In genomic region chr8:111644286-111645051, GRCm38 (mm10) we compare ENCODE assay signal across 8 mouse cellular contexts. TPM values are rescaled to one million over a fixed set of nuclear protein-coding genes. Genes with fewer than 3 reads are reported as not detected.
DNase-seq lines count a peak whose midpoint lies in the region; ATAC-seq and TF ChIP-seq lines count a peak whose summit lies in the region.
"Not testable (repeated sequence)": the region's sequence is repeated elsewhere in the genome, so short reads cannot be mapped to it uniquely, and the experiment has no call there.

No protein-coding gene starts in this region.

- H3K4me1 ChIP-seq in embryonic facial prominence, embryonic 13.5 days: peaks cover 24% of the 10 kb centered on the region
- H3K4me1 ChIP-seq in heart, embryonic 14.5 days (ENCODE audit: control insufficient read depth in 2 of 2, insufficient read depth in 2 of 2, low read length in 2 of 2): peaks cover 5 to 13% of the 10 kb centered on the region in 2 experiments; a peak in 3 of 4 replicates
- H3K4me1 ChIP-seq in liver, embryonic 14.5 days (replicated peaks; ENCODE audit: control insufficient read depth in 2 of 2, insufficient read depth in 2 of 2, low read length in 1 of 2): peaks cover 13 to 18% of the 10 kb centered on the region in 2 experiments
- H3K4me1 ChIP-seq in midbrain, embryonic 13.5 days (replicated peaks): peaks cover 11% of the 10 kb centered on the region

- peak; percentile 26 for DNase-seq in 3134 (ENCODE audit: extremely low read depth, insufficient read length, low spot score)
- DNase-seq in kidney, adult 8-10 months: peak; percentile 53 to 63
- peak; percentile 50 to 77 (median 51) for DNase-seq in liver, embryonic 14.5 days (ENCODE audit: low read depth in 3 of 3, low spot score in 3 of 3)
- DNase-seq in splenic B cell, adult 2 months (ENCODE audit: low read depth, low spot score): peak; percentile 86

- not testable (repeated sequence) for H3K27me3 ChIP-seq in embryonic facial prominence, embryonic 13.5 days; heart, embryonic 14.5 days (ENCODE audit: control insufficient read depth, insufficient read depth, low read length); liver, embryonic 14.5 days (ENCODE audit: control insufficient read depth, insufficient read depth, low read length); midbrain, embryonic 13.5 days; splenic B cell, adult 2 months (ENCODE audit: control insufficient read depth, insufficient read depth, low read length, poor library complexity, severe bottlenecking)

- H3K9ac ChIP-seq in embryonic facial prominence, embryonic 13.5 days: peak overlapping the region; percentile 90; the same call in 1 of the 2 replicates
- peak overlapping the region; percentile 90 for H3K9ac ChIP-seq in heart, embryonic 14.5 days (ENCODE audit: low read length)
- H3K9ac ChIP-seq in liver, embryonic 14.5 days (replicated peaks): peak overlapping the region; percentile 83
- peak overlapping the region; percentile 87 for H3K9ac ChIP-seq in midbrain, embryonic 13.5 days (replicated peaks)

- peak overlapping the region; percentile 96; the same call in 1 of the 2 replicates for H3K27ac ChIP-seq in embryonic facial prominence, embryonic 13.5 days
- peak overlapping the region; percentile 54 to 93 for H3K27ac ChIP-seq in heart, embryonic 14.5 days (replicated peaks in 1 of 2; ENCODE audit: control insufficient read depth in 1 of 2, insufficient read depth in 1 of 2, low read depth in 2 of 2, low read length in 2 of 2)
- H3K27ac ChIP-seq in liver, embryonic 14.5 days: peak overlapping the region; percentile 66
- peak overlapping the region; percentile 94 for H3K27ac ChIP-seq in midbrain, embryonic 13.5 days

- H3K4me2 ChIP-seq in embryonic facial prominence, embryonic 13.5 days: peak overlapping the region; percentile 67
- H3K4me2 ChIP-seq in heart, embryonic 14.5 days (ENCODE audit: low read length): peak overlapping the region; percentile 73
- peak overlapping the region; percentile 97 for H3K4me2 ChIP-seq in liver, embryonic 14.5 days (ENCODE audit: low read depth)
- peak overlapping the region; percentile 65 for H3K4me2 ChIP-seq in midbrain, embryonic 13.5 days (replicated peaks)

- TF ChIP-seq EP300 in liver, embryonic 14.5 days (IDR thresholded peaks at IDR 0.05; ENCODE audit: low read depth): peak; percentile 59

- H3K9me3 ChIP-seq in embryonic facial prominence, embryonic 13.5 days; heart, embryonic 14.5 days (ENCODE audit: control insufficient read depth, low read length); liver, embryonic 14.5 days (ENCODE audit: control insufficient read depth, low read length); midbrain, embryonic 13.5 days: not testable (repeated sequence)

- TF ChIP-seq CTCF in liver, embryonic 14.5 days (IDR thresholded peaks at IDR 0.05; ENCODE audit: low read depth): not testable (repeated sequence)

- H3K4me3 ChIP-seq in embryonic facial prominence, embryonic 13.5 days: peak overlapping the region; percentile 82
- peak overlapping the region; percentile 69 to 92 for H3K4me3 ChIP-seq in heart, embryonic 14.5 days (ENCODE audit: control insufficient read depth in 1 of 2, insufficient read depth in 1 of 2, low read depth in 1 of 2, low read length in 2 of 2)
- peak overlapping the region; percentile 69 to 89 for H3K4me3 ChIP-seq in liver, embryonic 14.5 days (ENCODE audit: insufficient read depth in 1 of 2, low read depth in 2 of 2, low read length in 2 of 2)
- H3K4me3 ChIP-seq in midbrain, embryonic 13.5 days (replicated peaks): peak overlapping the region; percentile 72

- 64% methylated on average over 12 of the region's 12 CpGs for WGBS in embryonic facial prominence, embryonic 13.5 days
- WGBS in heart, embryonic 14.5 days: 60% methylated on average over 12 of the region's 12 CpGs
- WGBS in liver, embryonic 14.5 days (ENCODE audit: insufficient replicate concordance): 16% methylated on average over 12 of the region's 12 CpGs
- WGBS in midbrain, embryonic 13.5 days: 69% methylated on average over 12 of the region's 12 CpGs

- peak; percentile 58 for ATAC-seq in activated CD4-positive, CD25-positive, alpha-beta regulatory T cell, adult 4 months
- not testable (repeated sequence) for ATAC-seq in embryonic facial prominence, embryonic 13.5 days (ENCODE audit: insufficient number of reproducible peaks, insufficient read depth, low FRiP score, low TSS enrichment, low read depth); heart, embryonic 14.5 days (ENCODE audit: insufficient number of reproducible peaks, insufficient read depth, low FRiP score, low read depth); liver, embryonic 14.5 days (ENCODE audit: insufficient read depth); midbrain, embryonic 13.5 days

- H3K36me3 ChIP-seq in embryonic facial prominence, embryonic 13.5 days; heart, embryonic 14.5 days (ENCODE audit: control insufficient read depth, insufficient read depth, low read length); liver, embryonic 14.5 days (replicated peaks; ENCODE audit: control insufficient read depth, insufficient read depth, low read depth); midbrain, embryonic 13.5 days; splenic B cell, adult 2 months (ENCODE audit: control insufficient read depth, insufficient read depth, low read length, poor library complexity, severe bottlenecking): not testable (repeated sequence)

RNA-seq across cellular contexts. Expression of gene Zfp1, which starts 1.3 kb away (rescaled TPM):
- polyA plus RNA-seq in activated CD4-positive, CD25-positive, alpha-beta regulatory T cell, adult 4 months (2017; shearing (Covaris generic)): 10 to 100 TPM; 28.1 to 33.1 TPM
- 29.6 and 30.2 TPM in 2 replicates for polyA plus RNA-seq in embryonic facial prominence, embryonic 13.5 days (2015; fragmentation: Nextera tagmentation; extraction: Ambion mirVana)
- 14.6 and 17.5 TPM in 2 replicates for polyA plus RNA-seq in heart, embryonic 14.5 days (2014; fragmentation: Nextera tagmentation; extraction: Ambion mirVana)
- 2.7 and 3.9 TPM in 2 replicates for polyA plus RNA-seq in liver, embryonic 14.5 days (2012; rRNA removed)
- polyA plus RNA-seq in liver, embryonic 14.5 days (2014; fragmentation: Nextera tagmentation; extraction: Ambion mirVana): 4.0 and 4.4 TPM in 2 replicates
- 28.8 and 29.2 TPM in 2 replicates for polyA plus RNA-seq in midbrain, embryonic 13.5 days (2015; fragmentation: Nextera tagmentation; extraction: Ambion mirVana)

RNA-seq across cellular contexts. Expression of gene Ldhd, which starts 14.3 kb away (rescaled TPM):
- 1 to 10 TPM in 1 of 2 experiments, under 1 TPM in 1; 0.18 to 1.2 TPM for polyA plus RNA-seq in activated CD4-positive, CD25-positive, alpha-beta regulatory T cell, adult 4 months (2017; shearing (Covaris generic))
- polyA plus RNA-seq in embryonic facial prominence, embryonic 13.5 days (2015; fragmentation: Nextera tagmentation; extraction: Ambion mirVana): 0.41 and 0.44 TPM in 2 replicates
- 0.74 and 0.85 TPM in 2 replicates for polyA plus RNA-seq in heart, embryonic 14.5 days (2014; fragmentation: Nextera tagmentation; extraction: Ambion mirVana)
- 0.10 and 0.13 TPM in 2 replicates for polyA plus RNA-seq in liver, embryonic 14.5 days (2012; rRNA removed)
- 0.09 TPM in 1 of 2 replicates, not detected in the other for polyA plus RNA-seq in liver, embryonic 14.5 days (2014; fragmentation: Nextera tagmentation; extraction: Ambion mirVana)
- 0.39 and 0.50 TPM in 2 replicates for polyA plus RNA-seq in midbrain, embryonic 13.5 days (2015; fragmentation: Nextera tagmentation; extraction: Ambion mirVana)

RNA-seq across cellular contexts. Expression of gene Ctrb1, which starts 46.3 kb away (rescaled TPM):
- not detected for polyA plus RNA-seq in activated CD4-positive, CD25-positive, alpha-beta regulatory T cell, adult 4 months (2017; shearing (Covaris generic))
- 1.2 TPM in 1 of 2 replicates, not detected in the other for polyA plus RNA-seq in embryonic facial prominence, embryonic 13.5 days (2015; fragmentation: Nextera tagmentation; extraction: Ambion mirVana)
- polyA plus RNA-seq in heart, embryonic 14.5 days (2014; fragmentation: Nextera tagmentation; extraction: Ambion mirVana): not detected in 2 replicates
- 2.5 and 2.9 TPM in 2 replicates for polyA plus RNA-seq in liver, embryonic 14.5 days (2012; rRNA removed)
- 1.5 TPM in 1 of 2 replicates, not detected in the other for polyA plus RNA-seq in liver, embryonic 14.5 days (2014; fragmentation: Nextera tagmentation; extraction: Ambion mirVana)
- polyA plus RNA-seq in midbrain, embryonic 13.5 days (2015; fragmentation: Nextera tagmentation; extraction: Ambion mirVana): 1.6 and 2.2 TPM in 2 replicates

Comparison
In these comparisons a context has a peak if more than half of its experiments do, and no peak if none do; other contexts are left out.
1. DNase-seq: peak in every context shown above with its lines; median percentile 86 in splenic B cell, adult 2 months; 58 in kidney, adult 8-10 months; 51 in liver, embryonic 14.5 days; 26 in 3134.